Mouse (Mus musculus) liver, postnatal 0 days (tissue): Measurements from ENCODE around the gene Dhx30.

Experiments used
- CTCF ChIP-seq: sonication (generic); IDR thresholded peaks from 2 replicates; pipeline ENCODE4 v1.5.1; 2016; ENCODE audit warnings: antibody characterized with exemption, low read depth
- EP300 ChIP-seq: IDR thresholded peaks from 2 replicates; pipeline ENCODE4 v1.6.1; 2016; ENCODE audit warnings: antibody characterized with exemption, low read depth, mild to moderate bottlenecking

DNA sequence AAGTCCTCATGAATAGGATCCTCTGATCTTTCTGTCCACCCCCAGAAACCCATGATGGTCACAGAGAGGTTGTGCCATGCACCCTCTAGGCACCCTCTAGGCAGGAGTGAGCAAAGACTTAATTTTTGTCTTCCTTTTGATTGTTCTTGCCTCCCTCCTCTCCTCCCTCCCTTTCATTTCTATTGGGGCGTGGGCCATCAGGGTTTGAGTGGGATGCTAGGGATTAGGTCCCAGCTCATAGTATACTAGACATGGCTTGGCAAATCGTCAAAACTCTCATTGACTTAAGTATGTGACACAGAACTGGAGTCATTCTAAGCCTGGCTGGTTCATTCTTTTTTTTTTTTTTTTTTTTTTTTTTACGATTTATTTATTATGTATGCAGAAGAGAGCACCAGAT, 62.8 kb downstream of the Dhx30 start:
- TF ChIP-seq EP300 (no peak), CTCF (no peak)
